Mouse (Mus musculus) lung, embryonic 16.5 days (tissue): ENCODE measurements at regions not wholly inside any gene's neighbourhood (a gene's known extent, or its start where the extent isn't known, plus 50 kb on each side); places are given as distances from the start of the nearest gene placed in this dataset.

Experiments used
- ATAC-seq: fragments of 200-750 bp; cut with Nextera tagmentation; 2 replicates; pipeline ENCODE4 v1.8.0; 2017; ENCODE audit warnings: low read depth, mild to moderate bottlenecking, moderate library complexity
- H3K27ac ChIP-seq: fragments of 300-500 bp; sonication (generic); 2 replicates; pipeline ENCODE4 v1.5.1; 2014; ENCODE audit warnings: mild to moderate bottlenecking, control low read depth, low read length
- H3K27me3 ChIP-seq: fragments of 300-500 bp; sonication (generic); 2 replicates; pipeline ENCODE4 v1.6.1; 2014; ENCODE audit warnings: low read depth, low read length, mixed read lengths; ENCODE audit not compliant: control insufficient read depth, insufficient read depth
- H3K36me3 ChIP-seq: fragments of 300-500 bp; sonication (generic); 2 replicates; pipeline ENCODE4 v1.6.1; 2014; ENCODE audit warnings: low read length; ENCODE audit not compliant: control insufficient read depth, insufficient read depth
- H3K4me1 ChIP-seq: fragments of 300-500 bp; sonication (generic); replicated peaks from 2 replicates; pipeline ENCODE4 v1.6.1; 2014; ENCODE audit warnings: low read length, mixed read lengths; ENCODE audit not compliant: control insufficient read depth, insufficient read depth
- H3K4me2 ChIP-seq: fragments of 300-500 bp; sonication (generic); 2 replicates; pipeline ENCODE4 v1.6.1; 2014; ENCODE audit warnings: low read depth, low read length, control low read depth
- H3K4me3 ChIP-seq: fragments of 300-500 bp; sonication (generic); 2 replicates; pipeline ENCODE4 v1.5.1; 2014; ENCODE audit warnings: mild to moderate bottlenecking, low read length, control low read depth
- H3K9ac ChIP-seq: fragments of 300-500 bp; sonication (generic); 2 replicates; pipeline ENCODE4 v1.6.1; 2014; ENCODE audit warnings: low read length, control low read depth
- H3K9me3 ChIP-seq: fragments of 300-500 bp; sonication (generic); 2 replicates; pipeline ENCODE4 v1.6.1; 2016; ENCODE audit warnings: low read length; ENCODE audit not compliant: control insufficient read depth
- WGBS: fragments of 180-500 bp; shearing (Covaris S2); extraction: QIAGEN DNeasy Blood & Tissue Kit; methylation state at CpG from one replicate; pipeline ENCODE4 v1.1.7; 2014; 5-methylcytosine and 5-hydroxymethylcytosine counted together

DNA sequence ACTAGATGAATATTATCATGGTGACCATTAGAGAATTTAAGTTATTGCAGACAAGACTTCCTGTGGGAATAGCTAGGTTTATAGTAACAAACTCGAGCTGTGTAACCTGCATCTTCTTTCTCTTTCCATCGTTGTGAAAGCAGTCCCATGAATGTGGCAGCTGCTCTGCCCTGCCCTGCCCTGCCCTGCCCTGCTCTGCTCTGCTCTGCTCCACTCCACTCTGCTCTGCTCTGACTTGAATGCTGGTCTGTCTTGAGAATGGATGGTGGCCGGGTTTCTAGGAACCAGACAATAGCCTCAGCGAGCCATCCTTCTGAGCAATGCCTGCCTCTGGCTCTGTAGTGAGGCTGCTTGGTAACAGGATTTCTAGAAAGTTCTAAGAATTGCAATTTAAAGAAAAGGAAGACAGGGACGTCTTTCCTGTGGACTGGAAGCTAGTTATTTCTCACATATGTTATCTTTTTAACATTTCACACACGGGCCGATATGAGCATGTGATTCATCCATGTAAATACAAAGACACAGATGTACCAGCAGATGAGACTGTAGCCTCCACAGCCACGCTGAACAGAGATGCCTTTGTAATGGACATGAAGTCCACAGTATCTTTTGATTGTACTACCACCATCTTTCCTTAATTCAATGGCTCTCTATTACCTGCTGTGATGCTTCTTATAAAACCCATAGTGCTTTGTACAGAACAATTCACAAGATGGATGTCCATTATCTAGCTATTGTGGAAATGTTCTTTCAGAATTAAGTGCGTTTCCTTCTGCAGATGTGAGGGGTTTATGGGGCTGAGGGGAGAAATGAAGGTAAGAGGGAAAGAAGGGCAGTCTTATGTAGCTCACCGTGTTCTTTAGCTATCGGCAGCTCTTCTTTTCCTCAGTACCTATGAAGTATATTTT, 295.4 kb downstream of the Arl4a start:
- Histone ChIP-seq H3K4me2 (no peak overlapping the region), H3K9me3 (no peaks in the 10 kb centered on the region), H3K4me1 (no peaks in the 10 kb centered on the region), H3K4me3 (no peak overlapping the region), H3K27me3 (no peaks in the 10 kb centered on the region), H3K27ac (no peak overlapping the region), H3K36me3 (no peaks in the 10 kb centered on the region), H3K9ac (no peak overlapping the region)
- WGBS: 66% methylated on average over 11 of the region's 11 CpGs
- ATAC-seq: no peak

DNA sequence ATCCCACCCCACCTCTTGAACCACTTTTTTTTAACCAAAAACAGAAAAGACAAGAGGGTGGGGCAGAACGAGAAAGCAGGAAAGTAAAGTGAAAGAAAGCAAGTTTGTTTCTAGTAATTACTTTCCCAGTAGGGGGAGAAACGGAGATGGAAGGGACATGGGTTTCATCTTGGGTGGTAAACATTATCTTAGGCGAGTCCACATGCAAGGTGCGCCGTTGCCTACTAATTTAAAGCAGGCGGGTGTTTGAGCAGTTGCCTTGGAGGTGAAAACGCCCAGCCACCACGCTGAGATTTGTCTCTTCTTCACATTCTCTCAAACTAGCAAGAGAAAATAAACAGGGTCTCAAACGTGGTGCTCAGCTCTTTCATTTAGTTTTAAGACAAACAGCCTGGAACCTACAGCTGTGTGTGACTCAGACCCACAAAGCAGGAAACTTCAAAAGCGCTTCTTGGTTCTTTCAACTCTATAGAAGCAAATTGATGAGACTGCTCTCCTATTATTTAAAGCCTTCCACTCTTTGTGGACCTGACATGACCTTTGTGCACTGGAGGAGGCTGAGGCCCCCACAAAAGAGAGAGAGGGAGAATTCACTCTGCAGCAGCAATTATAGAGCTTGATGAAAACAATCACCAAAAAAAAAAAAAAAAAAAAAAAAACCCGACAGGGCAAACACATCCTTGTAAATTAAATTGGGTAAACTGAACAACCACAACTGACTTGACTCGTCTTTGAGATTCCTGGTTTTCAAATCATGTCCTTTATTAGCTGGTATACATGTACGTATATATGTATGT, 296.6 kb downstream of the Arl4a start:
- H3K4me1 ChIP-seq: no peaks in the 10 kb centered on the region
- H3K27me3 ChIP-seq: no peaks in the 10 kb centered on the region
- WGBS: 24% methylated on average over 13 of the region's 13 CpGs
- H3K4me2 ChIP-seq: no peak overlapping the region
- no peak overlapping the region for H3K27ac ChIP-seq
- ATAC-seq: no peak
- no peaks in the 10 kb centered on the region for H3K9me3 ChIP-seq
- no peak overlapping the region for H3K4me3 ChIP-seq
- H3K9ac ChIP-seq: no peak overlapping the region
- H3K36me3 ChIP-seq: no peaks in the 10 kb centered on the region

DNA sequence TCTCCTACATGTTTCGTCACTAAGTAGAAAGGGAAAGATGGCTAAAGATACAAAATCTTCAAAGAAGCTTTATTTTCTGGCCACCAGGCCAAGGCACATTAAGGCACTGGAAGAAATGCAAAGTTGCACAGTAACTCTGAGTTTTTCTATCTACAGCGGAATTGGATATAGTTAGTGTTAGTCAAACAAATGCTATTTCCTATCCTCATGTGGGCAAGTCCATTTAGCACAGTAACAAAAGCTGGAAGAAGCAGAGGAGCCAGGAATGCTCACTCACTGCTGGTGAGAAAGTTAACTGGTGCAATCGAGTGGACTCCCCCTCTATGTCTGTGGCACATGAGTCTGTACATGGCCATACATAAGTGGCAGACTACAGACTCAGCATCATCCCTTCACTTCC, 300.9 kb downstream of the Arl4a start:
- Histone ChIP-seq H3K4me1 (no peaks in the 10 kb centered on the region), H3K27me3 (no peaks in the 10 kb centered on the region), H3K36me3 (no peaks in the 10 kb centered on the region), H3K9me3 (no peaks in the 10 kb centered on the region), H3K4me2 (no peak overlapping the region), H3K4me3 (no peak overlapping the region), H3K9ac (no peak overlapping the region), H3K27ac (no peak overlapping the region)
- ATAC-seq: no peak
- WGBS: 83% methylated on average over 3 of the region's 3 CpGs

DNA sequence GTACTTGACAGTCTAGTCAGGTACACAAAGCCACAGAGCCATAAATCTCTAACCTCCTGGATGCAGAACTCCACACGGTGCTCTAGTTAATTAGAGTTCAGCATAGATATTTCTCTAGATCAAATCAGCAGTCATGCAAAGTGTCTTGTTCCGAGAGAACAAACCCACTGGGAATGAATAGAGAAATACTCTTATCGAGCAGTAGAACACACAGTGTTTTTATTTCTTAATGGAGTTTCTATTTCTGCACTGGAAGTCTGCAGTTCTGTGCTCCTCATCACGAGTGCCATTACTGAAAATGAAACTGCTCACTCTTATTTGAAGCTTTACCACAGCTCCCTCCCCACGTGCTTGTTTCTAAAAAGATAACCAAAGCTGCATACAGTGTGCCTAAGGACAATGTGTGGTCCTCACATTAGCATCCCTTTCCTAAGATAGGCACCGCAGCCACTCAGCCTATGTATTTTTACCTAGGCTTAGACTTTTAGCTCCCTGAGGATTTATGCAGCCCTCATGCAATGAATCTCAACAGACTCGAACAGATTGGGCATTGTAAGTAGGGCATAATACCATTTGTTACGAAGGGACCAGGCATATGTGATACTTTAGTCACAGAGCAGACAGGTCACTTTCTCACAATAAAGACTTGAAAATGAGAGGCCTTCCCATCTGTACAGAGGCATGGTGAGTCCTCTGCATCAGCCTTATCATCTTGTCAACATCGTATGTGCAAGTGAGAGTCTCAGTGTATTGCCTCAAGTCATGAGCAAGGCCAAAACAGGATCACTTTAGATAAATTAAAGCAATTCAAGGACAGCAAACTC, 301.5 kb downstream of the Arl4a start:
- no peak for ATAC-seq
- Histone ChIP-seq H3K4me1 (no peaks in the 10 kb centered on the region), H3K4me2 (no peak overlapping the region), H3K9ac (no peak overlapping the region), H3K27ac (no peak overlapping the region), H3K9me3 (no peaks in the 10 kb centered on the region), H3K36me3 (no peaks in the 10 kb centered on the region), H3K27me3 (no peaks in the 10 kb centered on the region), H3K4me3 (no peak overlapping the region)
- WGBS: 57% methylated on average over 9 of the region's 9 CpGs

DNA sequence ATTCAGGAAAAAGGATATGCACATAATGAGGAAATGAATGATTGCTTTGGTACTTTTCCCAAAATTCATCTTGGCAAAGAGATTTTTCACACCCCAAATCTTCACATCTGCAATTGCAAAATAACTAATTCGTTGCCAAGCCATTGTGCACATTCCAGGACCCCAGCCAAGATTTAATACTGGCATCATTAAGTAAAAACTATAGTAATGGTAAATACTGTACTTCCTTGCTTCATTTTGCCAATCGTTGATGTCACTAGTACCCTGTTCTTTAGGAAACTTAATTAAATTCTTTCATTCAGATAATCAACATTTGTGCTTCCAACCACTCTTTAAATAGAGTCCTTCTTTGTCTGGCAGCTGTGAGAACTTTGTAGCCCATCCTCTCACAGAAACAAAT, 303.6 kb downstream of the Arl4a start:
- no peak overlapping the region for H3K4me3 ChIP-seq
- H3K9me3 ChIP-seq: no peaks in the 10 kb centered on the region
- no peak overlapping the region for H3K9ac ChIP-seq
- H3K4me1 ChIP-seq: no peaks in the 10 kb centered on the region
- H3K27ac ChIP-seq: no peak overlapping the region
- no peak overlapping the region for H3K4me2 ChIP-seq
- H3K27me3 ChIP-seq: no peaks in the 10 kb centered on the region
- 47% methylated on average over 2 of the region's 2 CpGs for WGBS
- no peaks in the 10 kb centered on the region for H3K36me3 ChIP-seq
- ATAC-seq: no peak

DNA sequence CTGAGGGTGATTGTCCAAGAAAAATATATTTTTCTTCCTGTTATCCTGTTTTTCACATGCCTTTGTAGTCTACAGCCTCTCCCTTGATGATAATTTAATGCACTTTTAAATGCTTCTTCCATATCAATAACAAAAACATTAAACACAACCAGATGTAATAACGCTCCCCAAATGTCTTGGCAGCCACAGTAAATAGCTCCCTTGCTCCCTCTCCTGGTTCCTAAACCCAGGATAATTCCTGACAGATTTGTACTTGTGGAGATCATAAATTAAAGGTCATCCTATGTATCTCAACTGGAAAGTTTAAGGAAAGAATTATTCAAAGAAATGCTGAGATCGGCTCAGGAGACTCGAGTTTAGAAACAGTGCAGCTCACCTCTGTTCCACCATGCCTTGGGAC, 306.6 kb downstream of the Arl4a start:
- Histone ChIP-seq H3K27me3 (no peaks in the 10 kb centered on the region), H3K4me2 (no peak overlapping the region), H3K4me1 (no peaks in the 10 kb centered on the region), H3K27ac (no peak overlapping the region), H3K9ac (no peak overlapping the region), H3K36me3 (no peaks in the 10 kb centered on the region), H3K4me3 (no peak overlapping the region), H3K9me3 (no peaks in the 10 kb centered on the region)
- 56% methylated on average over 3 of the region's 3 CpGs for WGBS
- ATAC-seq: no peak

DNA sequence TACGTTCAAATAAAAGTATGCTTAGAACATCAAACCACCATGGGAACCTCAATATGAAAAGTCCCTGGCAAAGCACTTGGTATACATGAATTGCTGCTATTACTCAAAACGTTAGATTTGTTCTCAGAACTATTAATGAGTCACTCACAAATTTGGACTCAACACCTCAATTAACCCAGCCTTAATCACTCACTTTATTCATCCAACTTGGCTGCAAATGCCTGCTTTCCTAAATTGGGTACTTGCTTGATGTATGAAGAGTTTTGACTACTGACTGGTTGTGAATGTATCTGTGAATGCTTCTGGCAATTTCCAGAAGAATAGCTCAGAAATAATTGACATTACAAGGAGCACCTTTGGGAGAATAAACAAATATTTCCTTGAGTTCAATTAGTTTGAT, 308.6 kb downstream of the Arl4a start:
- H3K9me3 ChIP-seq: no peaks in the 10 kb centered on the region
- no peak for ATAC-seq
- no peak overlapping the region for H3K27ac ChIP-seq
- no peaks in the 10 kb centered on the region for H3K4me1 ChIP-seq
- H3K9ac ChIP-seq: no peak overlapping the region
- 79% methylated on average over 2 of the region's 2 CpGs for WGBS
- no peak overlapping the region for H3K4me2 ChIP-seq
- H3K27me3 ChIP-seq: no peaks in the 10 kb centered on the region
- H3K4me3 ChIP-seq: no peak overlapping the region
- H3K36me3 ChIP-seq: no peaks in the 10 kb centered on the region

DNA sequence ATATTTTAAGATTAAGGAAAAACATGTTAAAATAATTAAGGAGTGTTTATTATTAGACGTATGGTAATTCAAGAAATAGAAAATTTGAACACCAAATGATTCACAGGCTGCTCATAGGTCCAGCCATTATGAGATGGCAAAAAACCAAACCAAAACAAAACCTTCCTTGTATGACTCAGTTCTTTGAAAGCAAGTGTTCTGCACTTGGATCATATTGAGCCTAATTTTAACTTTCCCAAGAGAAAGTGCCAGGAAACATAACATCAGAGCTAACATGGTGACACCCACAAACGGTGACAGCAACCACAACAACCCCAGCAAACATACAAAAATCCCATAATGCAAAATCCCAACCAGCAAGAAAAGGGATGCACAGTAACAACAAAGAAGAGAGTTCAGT, 313.7 kb downstream of the Arl4a start:
- H3K4me3 ChIP-seq: no peak overlapping the region

DNA sequence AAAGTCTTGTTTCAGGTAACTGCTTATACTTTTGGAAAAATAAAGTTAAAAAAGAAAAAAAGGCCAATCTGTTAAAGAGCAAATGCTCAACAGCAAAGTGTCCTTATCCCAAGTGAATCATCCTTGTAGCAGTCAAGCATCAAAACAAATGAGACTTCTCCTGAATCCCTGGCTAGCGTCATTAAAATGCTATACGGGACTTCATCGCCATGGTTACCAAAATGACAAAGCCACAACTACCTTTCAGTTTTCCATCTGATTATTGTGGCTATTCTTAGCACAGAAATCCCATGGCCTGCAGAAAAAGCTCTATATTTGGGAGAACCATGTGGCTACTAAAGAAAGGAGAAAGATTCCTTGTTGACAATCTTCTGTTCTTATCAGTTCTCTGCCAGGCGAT, 322.7 kb downstream of the Arl4a start:
- Histone ChIP-seq H3K9ac (no peak overlapping the region), H3K27ac (no peak overlapping the region), H3K36me3 (no peaks in the 10 kb centered on the region), H3K4me1 (no peaks in the 10 kb centered on the region), H3K4me3 (no peak overlapping the region), H3K9me3 (no peaks in the 10 kb centered on the region), H3K4me2 (no peak overlapping the region), H3K27me3 (no peaks in the 10 kb centered on the region)
- no peak for ATAC-seq
- WGBS: 54% methylated on average over 4 of the region's 4 CpGs

More for the DNA sequence above, 313.7 kb downstream of the Arl4a start:
- Histone ChIP-seq H3K4me2 (no peak overlapping the region), H3K4me1 (no peaks in the 10 kb centered on the region), H3K36me3 (no peaks in the 10 kb centered on the region), H3K27me3 (no peaks in the 10 kb centered on the region), H3K9me3 (no peaks in the 10 kb centered on the region), H3K9ac (no peak overlapping the region), H3K27ac (no peak overlapping the region)
- WGBS: 86% methylated on average over 2 of the region's 2 CpGs
- no peak for ATAC-seq
